In genomic region chr11:105952911-105953386, GRCm38 (mm10) we compare ENCODE assay signal across 9 mouse cellular contexts. TPM values are rescaled to one million over a fixed set of nuclear protein-coding genes. Genes with fewer than 3 reads are reported as not detected.
DNase-seq lines count a peak whose midpoint lies in the region; ATAC-seq lines count a peak whose summit lies in the region.
"Had no signal": no experiment of that assay in that cellular context is flagged by ENCODE, and none has a peak within 500 bp of the region (broad histone marks: within the 10 kb centered on the region; RNA-seq: fewer than 3 reads in every experiment).

Gene Cyb561, minus strand, starts transcription at chr11:105953336.

- DNase-seq in kidney, adult 8-10 months: no peak
- no peak for DNase-seq in adrenal gland, adult 18-20 months (ENCODE audit: low spot score in 2 of 2)
- no peak for DNase-seq in cerebellum, postnatal 25 days
- no peak for DNase-seq in heart, adult 9 months (ENCODE audit: low spot score in 2 of 2)
- DNase-seq in spleen, adult 12 weeks (ENCODE audit: low spot score): no peak

- no peaks in the 10 kb centered on the region for H3K36me3 ChIP-seq in kidney, embryonic 14.5 days (ENCODE audit: control insufficient read depth, insufficient read depth, low read length)
- no peaks in the 10 kb centered on the region for H3K36me3 ChIP-seq in hindbrain, embryonic 12.5 days
- H3K36me3 ChIP-seq in midbrain, embryonic 13.5 days: no peaks in the 10 kb centered on the region
- H3K36me3 ChIP-seq: G1E had no signal

- no peak for ATAC-seq in kidney, embryonic 14.5 days (ENCODE audit: low FRiP score, low TSS enrichment)
- ATAC-seq in hindbrain, embryonic 12.5 days (ENCODE audit: low FRiP score): no peak
- ATAC-seq in midbrain, embryonic 13.5 days: no peak

- no peak within 1 kb of the TSS for H3K27ac ChIP-seq in kidney, embryonic 14.5 days (ENCODE audit: low read depth, low read length)
- H3K27ac ChIP-seq in hindbrain, embryonic 12.5 days: no peak within 1 kb of the TSS
- H3K27ac ChIP-seq in midbrain, embryonic 13.5 days: no peak within 1 kb of the TSS

- H3K4me2 ChIP-seq in kidney, embryonic 14.5 days (replicated peaks; ENCODE audit: low read depth, low read length): no peak within 1 kb of the TSS
- no peak within 1 kb of the TSS for H3K4me2 ChIP-seq in hindbrain, embryonic 12.5 days (replicated peaks)
- no peak within 1 kb of the TSS for H3K4me2 ChIP-seq in midbrain, embryonic 13.5 days (replicated peaks)

- WGBS in kidney, embryonic 14.5 days: 68% methylated on average over 12 of the region's 12 CpGs
- WGBS in hindbrain, embryonic 12.5 days: 79% methylated on average over 12 of the region's 12 CpGs
- 86% methylated on average over 12 of the region's 12 CpGs for whole genome bisulfite sequencing in midbrain, embryonic 13.5 days

- no peaks in the 10 kb centered on the region for H3K27me3 ChIP-seq in kidney, embryonic 14.5 days (ENCODE audit: control insufficient read depth, insufficient read depth, low read length)
- no peaks in the 10 kb centered on the region for H3K27me3 ChIP-seq in hindbrain, embryonic 12.5 days
- no peaks in the 10 kb centered on the region for H3K27me3 ChIP-seq in midbrain, embryonic 13.5 days

- H3K9me3 ChIP-seq in kidney, embryonic 14.5 days (ENCODE audit: control insufficient read depth, low read length): no peaks in the 10 kb centered on the region
- no peaks in the 10 kb centered on the region for H3K9me3 ChIP-seq in hindbrain, embryonic 12.5 days (replicated peaks)
- no peaks in the 10 kb centered on the region for H3K9me3 ChIP-seq in midbrain, embryonic 13.5 days
- H3K9me3 ChIP-seq: G1E had no signal

- no peaks in the 10 kb centered on the region for H3K4me1 ChIP-seq in kidney, embryonic 14.5 days (ENCODE audit: control insufficient read depth, insufficient read depth, low read length)
- H3K4me1 ChIP-seq in hindbrain, embryonic 12.5 days: no peaks in the 10 kb centered on the region
- no peaks in the 10 kb centered on the region for H3K4me1 ChIP-seq in midbrain, embryonic 13.5 days (replicated peaks)

- no peak within 1 kb of the TSS for H3K9ac ChIP-seq in kidney, embryonic 14.5 days (ENCODE audit: low read depth, low read length)
- H3K9ac ChIP-seq in hindbrain, embryonic 12.5 days: no peak within 1 kb of the TSS
- H3K9ac ChIP-seq in midbrain, embryonic 13.5 days (replicated peaks): no peak within 1 kb of the TSS

- H3K4me3 ChIP-seq in kidney, embryonic 14.5 days (ENCODE audit: low read length): no peak within 1 kb of the TSS
- H3K4me3 ChIP-seq in hindbrain, embryonic 12.5 days: no peak within 1 kb of the TSS
- no peak within 1 kb of the TSS for H3K4me3 ChIP-seq in midbrain, embryonic 13.5 days (replicated peaks)

RNA-seq across cellular contexts. Expression of gene Cyb561, which starts in this region (rescaled TPM):
- 16.9 and 25.2 TPM in 2 replicates for polyA plus RNA-seq in kidney, embryonic 14.5 days (2014; fragmentation: Nextera tagmentation; extraction: Ambion mirVana)
- total RNA-seq in adrenal gland, adult 18-20 months (2021): 100 to 1,000 TPM; 168 to 204 TPM
- 25.6 and 27.0 TPM in 2 replicates for polyA plus RNA-seq in hindbrain, embryonic 12.5 days (2016; fragmentation: Nextera tagmentation; extraction: Ambion mirVana)
- 35.5 and 37.6 TPM in 2 replicates for polyA plus RNA-seq in midbrain, embryonic 13.5 days (2015; fragmentation: Nextera tagmentation; extraction: Ambion mirVana)
- polyA plus RNA-seq: G1E had no signal
